In genomic region chr6:10468967-10469366, GRCm38 (mm10) we compare ENCODE assay signal across 20 mouse cellular contexts.
DNase-seq lines count a peak whose midpoint lies in the region; ATAC-seq and TF ChIP-seq lines count a peak whose summit lies in the region.
"Had no signal": no experiment of that assay in that cellular context is flagged by ENCODE, and none has a peak within 500 bp of the region (broad histone marks: within the 10 kb centered on the region; RNA-seq: fewer than 3 reads in every experiment).

No protein-coding gene starts in this region.

- no peak overlapping the region; the same call in 1 of the 2 replicates for H3K27ac ChIP-seq in kidney, adult 2 months (ENCODE audit: insufficient read depth, low read depth, low read length)
- H3K27ac ChIP-seq in kidney, postnatal 0 days: no peak overlapping the region
- H3K27ac ChIP-seq: embryonic facial prominence, embryonic 12.5 days; gastrocnemius, adult 2 months; heart, embryonic 13.5 days had no signal

- H3K9ac ChIP-seq in kidney, postnatal 0 days (ENCODE audit: low read depth, low read length): no peak overlapping the region
- H3K9ac ChIP-seq: embryonic facial prominence, embryonic 12.5 days; forebrain, postnatal 0 days; heart, embryonic 13.5 days had no signal

- 26% methylated on average over 1 of the region's 1 CpGs for WGBS in kidney, adult 2 months
- 21% methylated on average over 1 of the region's 1 CpGs for WGBS in kidney, postnatal 0 days

- no peaks in the 10 kb centered on the region for H3K9me3 ChIP-seq in kidney, postnatal 0 days (replicated peaks; ENCODE audit: low read length)
- H3K9me3 ChIP-seq: embryonic facial prominence, embryonic 12.5 days had no signal

- no peak; the same call in 1 of the 2 replicates for ATAC-seq in kidney, postnatal 0 days (replicated peaks; ENCODE audit: low FRiP score, low read depth)
- ATAC-seq: forebrain, postnatal 0 days; hindbrain, embryonic 16.5 days had no signal

- no peak for TF ChIP-seq CTCF in kidney, adult 2 months (conservative IDR thresholded peaks at IDR 0.05; ENCODE audit: insufficient read depth, insufficient read length, low read depth, low read length)
- no peak for TF ChIP-seq CTCF in kidney, postnatal 0 days (IDR thresholded peaks at IDR 0.05; ENCODE audit: low read depth)

- DNase-seq in kidney, adult 2 months: peak; percentile 4
- no peak for DNase-seq in kidney, postnatal 25 days
- DNase-seq in Muller cell, postnatal 12 days (ENCODE audit: inconsistent ontology term): peak; percentile 15
- peak; percentile 12 for DNase-seq in kidney, postnatal 0 days (ENCODE audit: low spot score)
- peak; percentile 2 for DNase-seq in retina, embryonic 14.5 days (ENCODE audit: low spot score)
- no peak for DNase-seq in cerebellum, adult 9-11 months
- no peak for DNase-seq in left cerebral cortex, postnatal 4 days
- DNase-seq in gastrocnemius, postnatal 14 days: no peak
- DNase-seq: adrenal gland, adult 2 months; adrenal gland, postnatal 25 days; cerebellum, adult 18-20 months; cerebellum, postnatal 10 days; forebrain, postnatal 0 days; gastrocnemius, adult 2 months; gastrocnemius, postnatal 36 days; heart, adult 11 months; heart, postnatal 36 days had no signal

- intact Hi-C loops in left cerebral cortex, postnatal 4 days (cut with DNase I): no loop called here
- intact Hi-C loops in gastrocnemius, postnatal 14 days (cut with DNase I; ENCODE audit: low total_unique reads): no loop called here

- TF ChIP-seq POLR2A in kidney, adult 2 months (IDR thresholded peaks at IDR 0.05; ENCODE audit: low read depth, low read length): no peak

- H3K36me3 ChIP-seq in kidney, adult 2 months (ENCODE audit: control insufficient read depth, insufficient read depth, low read length): no peaks in the 10 kb centered on the region
- no peaks in the 10 kb centered on the region for H3K36me3 ChIP-seq in kidney, postnatal 0 days (ENCODE audit: insufficient read depth, low read length)
- H3K36me3 ChIP-seq: embryonic facial prominence, embryonic 12.5 days; heart, embryonic 13.5 days had no signal

- no peaks in the 10 kb centered on the region for H3K4me1 ChIP-seq in kidney, adult 2 months (ENCODE audit: control insufficient read depth, insufficient read depth, low read length)
- H3K4me1 ChIP-seq in kidney, postnatal 0 days (replicated peaks; ENCODE audit: insufficient read depth, low read length): no peaks in the 10 kb centered on the region
- H3K4me1 ChIP-seq: embryonic facial prominence, embryonic 12.5 days; heart, embryonic 13.5 days had no signal

- no peaks in the 10 kb centered on the region for H3K27me3 ChIP-seq in kidney, adult 2 months (replicated peaks; ENCODE audit: control insufficient read depth, insufficient read depth, low read length)
- H3K27me3 ChIP-seq in kidney, postnatal 0 days (ENCODE audit: insufficient read depth, low read length): no peaks in the 10 kb centered on the region
- H3K27me3 ChIP-seq: embryonic facial prominence, embryonic 12.5 days; heart, embryonic 13.5 days had no signal

- no peak overlapping the region for H3K4me2 ChIP-seq in kidney, postnatal 0 days (ENCODE audit: low read length)
- H3K4me2 ChIP-seq: embryonic facial prominence, embryonic 12.5 days; heart, embryonic 13.5 days had no signal

- H3K4me3 ChIP-seq in kidney, adult 2 months (ENCODE audit: insufficient read depth, low read depth, low read length): no peak overlapping the region
- no peak overlapping the region for H3K4me3 ChIP-seq in kidney, postnatal 0 days (replicated peaks; ENCODE audit: low read depth, low read length)
- H3K4me3 ChIP-seq: embryonic facial prominence, embryonic 12.5 days; gastrocnemius, adult 2 months; heart, embryonic 13.5 days had no signal

Comparison
In these comparisons a context has a peak if more than half of its experiments do, and no peak if none do; other contexts are left out.
1. DNase-seq: peak in kidney, adult 2 months (single experiment), Muller cell, postnatal 12 days (single experiment), kidney, postnatal 0 days (single experiment) and retina, embryonic 14.5 days (single experiment); none in kidney, postnatal 25 days (0 of 2), cerebellum, adult 9-11 months (single experiment), left cerebral cortex, postnatal 4 days (single experiment) and gastrocnemius, postnatal 14 days (single experiment).